ENCODE assay signal across 26 mouse cellular contexts in genomic region chr3:24705778-24706423, GRCm38 (mm10).
DNase-seq lines count a peak whose midpoint lies in the region; ATAC-seq and TF ChIP-seq lines count a peak whose summit lies in the region.
"Had no signal": no experiment of that assay in that cellular context is flagged by ENCODE, and none has a peak within 500 bp of the region (broad histone marks: within the 10 kb centered on the region; RNA-seq: fewer than 3 reads in every experiment).

No protein-coding gene starts in this region.

- no peak overlapping the region for H3K27ac ChIP-seq in forebrain, embryonic 13.5 days
- no peak overlapping the region for H3K27ac ChIP-seq in forebrain, postnatal 0 days (ENCODE audit: low read depth, low read length)
- H3K27ac ChIP-seq in midbrain, embryonic 12.5 days (replicated peaks), result no peak overlapping the region
- H3K27ac ChIP-seq in midbrain, postnatal 0 days (ENCODE audit: low read depth, low read length), result no peak overlapping the region
- no peak overlapping the region for H3K27ac ChIP-seq in hindbrain, embryonic 14.5 days
- H3K27ac ChIP-seq: embryonic facial prominence, embryonic 13.5 days; heart, adult 2 months; heart, embryonic 13.5 days; kidney, embryonic 15.5 days; limb, embryonic 13.5 days; liver, embryonic 12.5 days; neural tube, embryonic 15.5 days had no signal

- peak; percentile 53; the same call in 1 of the 2 replicates for ATAC-seq in forebrain, embryonic 13.5 days
- no peak for ATAC-seq in forebrain, postnatal 0 days
- ATAC-seq in midbrain, embryonic 12.5 days (ENCODE audit: low FRiP score, low read depth), result peak; percentile 68
- ATAC-seq in midbrain, postnatal 0 days (ENCODE audit: low FRiP score), result no peak
- ATAC-seq in hindbrain, embryonic 14.5 days (ENCODE audit: low FRiP score), result peak; percentile 48
- ATAC-seq: intestine, postnatal 0 days; liver, embryonic 12.5 days had no signal

- H3K36me3 ChIP-seq in forebrain, embryonic 13.5 days (ENCODE audit: poor library complexity, severe bottlenecking), result no peaks in the 10 kb centered on the region
- no peaks in the 10 kb centered on the region for H3K36me3 ChIP-seq in forebrain, postnatal 0 days (ENCODE audit: insufficient read depth)
- H3K36me3 ChIP-seq in midbrain, embryonic 12.5 days, result no peaks in the 10 kb centered on the region
- H3K36me3 ChIP-seq in midbrain, postnatal 0 days (ENCODE audit: insufficient read depth, low read length), result no peaks in the 10 kb centered on the region
- no peaks in the 10 kb centered on the region for H3K36me3 ChIP-seq in hindbrain, embryonic 14.5 days (replicated peaks; ENCODE audit: control insufficient read depth, insufficient read depth)
- H3K36me3 ChIP-seq: embryonic facial prominence, embryonic 13.5 days; G1E; heart, embryonic 13.5 days; kidney, embryonic 15.5 days; limb, embryonic 13.5 days; liver, embryonic 12.5 days; neural tube, embryonic 15.5 days had no signal

- 60% methylated on average over 4 of the region's 4 CpGs for WGBS in forebrain, embryonic 13.5 days
- whole genome bisulfite sequencing in forebrain, postnatal 0 days, result 53% methylated on average over 4 of the region's 4 CpGs
- WGBS in midbrain, embryonic 12.5 days, result 71% methylated on average over 4 of the region's 4 CpGs
- 61% methylated on average over 4 of the region's 4 CpGs for WGBS in midbrain, postnatal 0 days
- WGBS in hindbrain, embryonic 14.5 days, result 54% methylated on average over 4 of the region's 4 CpGs

- no peak overlapping the region for H3K9ac ChIP-seq in forebrain, embryonic 13.5 days
- H3K9ac ChIP-seq in forebrain, postnatal 0 days, result no peak overlapping the region
- no peak overlapping the region for H3K9ac ChIP-seq in midbrain, embryonic 12.5 days (replicated peaks)
- no peak overlapping the region for H3K9ac ChIP-seq in midbrain, postnatal 0 days (replicated peaks; ENCODE audit: low read length, poor library complexity, severe bottlenecking)
- no peak overlapping the region for H3K9ac ChIP-seq in hindbrain, embryonic 14.5 days
- H3K9ac ChIP-seq: embryonic facial prominence, embryonic 13.5 days; heart, embryonic 13.5 days; kidney, embryonic 15.5 days; limb, embryonic 13.5 days; liver, embryonic 12.5 days; neural tube, embryonic 15.5 days had no signal

- H3K9me3 ChIP-seq in forebrain, embryonic 13.5 days (replicated peaks), result no peaks in the 10 kb centered on the region
- H3K9me3 ChIP-seq in forebrain, postnatal 0 days (ENCODE audit: low read length), result no peaks in the 10 kb centered on the region
- H3K9me3 ChIP-seq in midbrain, embryonic 12.5 days, result no peaks in the 10 kb centered on the region
- H3K9me3 ChIP-seq in midbrain, postnatal 0 days (ENCODE audit: low read length), result no peaks in the 10 kb centered on the region
- H3K9me3 ChIP-seq in hindbrain, embryonic 14.5 days (ENCODE audit: control insufficient read depth, low read length), result no peaks in the 10 kb centered on the region
- H3K9me3 ChIP-seq: embryonic facial prominence, embryonic 13.5 days; G1E; heart, embryonic 13.5 days; kidney, embryonic 15.5 days; limb, embryonic 13.5 days; liver, embryonic 12.5 days; neural tube, embryonic 15.5 days had no signal

- no peak for TF ChIP-seq CTCF in forebrain, postnatal 0 days (IDR thresholded peaks at IDR 0.05; ENCODE audit: low read depth)
- TF ChIP-seq CTCF in midbrain, postnatal 0 days (IDR thresholded peaks at IDR 0.05), result no peak

- H3K4me3 ChIP-seq in forebrain, embryonic 13.5 days, result no peak overlapping the region
- no peak overlapping the region for H3K4me3 ChIP-seq in forebrain, postnatal 0 days (ENCODE audit: low read depth, low read length)
- no peak overlapping the region for H3K4me3 ChIP-seq in midbrain, embryonic 12.5 days
- no peak overlapping the region for H3K4me3 ChIP-seq in midbrain, postnatal 0 days (ENCODE audit: low read depth, low read length)
- no peak overlapping the region for H3K4me3 ChIP-seq in hindbrain, embryonic 14.5 days (replicated peaks; ENCODE audit: low read length)
- H3K4me3 ChIP-seq: embryonic facial prominence, embryonic 13.5 days; heart, adult 2 months; heart, embryonic 13.5 days; kidney, embryonic 15.5 days; limb, embryonic 13.5 days; liver, embryonic 12.5 days; neural tube, embryonic 15.5 days had no signal

- H3K27me3 ChIP-seq in forebrain, embryonic 13.5 days, result no peaks in the 10 kb centered on the region
- no peaks in the 10 kb centered on the region for H3K27me3 ChIP-seq in forebrain, postnatal 0 days (ENCODE audit: insufficient read depth, low read length)
- H3K27me3 ChIP-seq in midbrain, embryonic 12.5 days, result no peaks in the 10 kb centered on the region
- no peaks in the 10 kb centered on the region for H3K27me3 ChIP-seq in midbrain, postnatal 0 days (ENCODE audit: insufficient read depth, low read length)
- no peaks in the 10 kb centered on the region for H3K27me3 ChIP-seq in hindbrain, embryonic 14.5 days (ENCODE audit: control insufficient read depth, insufficient read depth, low read length)
- H3K27me3 ChIP-seq: embryonic facial prominence, embryonic 13.5 days; heart, embryonic 13.5 days; kidney, embryonic 15.5 days; limb, embryonic 13.5 days; liver, embryonic 12.5 days; neural tube, embryonic 15.5 days had no signal

- no peak overlapping the region for H3K4me2 ChIP-seq in forebrain, embryonic 13.5 days
- H3K4me2 ChIP-seq in forebrain, postnatal 0 days (ENCODE audit: low read depth), result no peak overlapping the region
- H3K4me2 ChIP-seq in midbrain, embryonic 12.5 days (replicated peaks), result no peak overlapping the region
- H3K4me2 ChIP-seq in midbrain, postnatal 0 days (ENCODE audit: low read depth, low read length, poor library complexity, severe bottlenecking), result no peak overlapping the region
- no peak overlapping the region for H3K4me2 ChIP-seq in hindbrain, embryonic 14.5 days (replicated peaks)
- H3K4me2 ChIP-seq: embryonic facial prominence, embryonic 13.5 days; heart, embryonic 13.5 days; kidney, embryonic 15.5 days; limb, embryonic 13.5 days; liver, embryonic 12.5 days; neural tube, embryonic 15.5 days had no signal

- H3K4me1 ChIP-seq in forebrain, embryonic 13.5 days, result no peaks in the 10 kb centered on the region
- H3K4me1 ChIP-seq in forebrain, postnatal 0 days (ENCODE audit: insufficient read depth), result no peaks in the 10 kb centered on the region
- H3K4me1 ChIP-seq in midbrain, embryonic 12.5 days, result no peaks in the 10 kb centered on the region
- H3K4me1 ChIP-seq in midbrain, postnatal 0 days (ENCODE audit: insufficient read depth, low read length), result no peaks in the 10 kb centered on the region
- H3K4me1 ChIP-seq in hindbrain, embryonic 14.5 days (replicated peaks; ENCODE audit: control insufficient read depth, insufficient read depth, low read length), result no peaks in the 10 kb centered on the region
- H3K4me1 ChIP-seq: embryonic facial prominence, embryonic 13.5 days; heart, embryonic 13.5 days; kidney, embryonic 15.5 days; limb, embryonic 13.5 days; liver, embryonic 12.5 days; neural tube, embryonic 15.5 days had no signal

- no peak for DNase-seq in forebrain, postnatal 0 days
- no peak for DNase-seq in midbrain, postnatal 0 days (ENCODE audit: low spot score)
- no peak for DNase-seq in hindbrain, embryonic 14.5 days (ENCODE audit: low spot score)
- DNase-seq in adrenal gland, adult (ENCODE audit: inconsistent age in 2 of 2, low spot score in 1 of 2), result no peak
- no peak for DNase-seq in adrenal gland, postnatal 36 days
- DNase-seq: adrenal gland, postnatal 25 days; cerebellum, adult 18-20 months; cerebellum, postnatal 14 days; gastrocnemius, postnatal 36 days; heart, adult 2 months; heart, postnatal 14 days; kidney, postnatal 36 days; layer of hippocampus, postnatal 36 days; lung, adult 18-20 months; lung, postnatal 10 days; right cerebral cortex, postnatal 14 days had no signal

Comparison
In these comparisons a context has a peak if more than half of its experiments do, and no peak if none do; other contexts are left out.
1. ATAC-seq: peak in forebrain, embryonic 13.5 days (single experiment), midbrain, embryonic 12.5 days (single experiment) and hindbrain, embryonic 14.5 days (single experiment); none in forebrain, postnatal 0 days (single experiment) and midbrain, postnatal 0 days (single experiment).